Mouse (Mus musculus) heart, postnatal 0 days (tissue): Measurements from ENCODE around the gene Eif2ak3. TPM values are rescaled to one million over a fixed set of nuclear protein-coding genes. Genes with fewer than 3 reads are reported as not detected.
"Not testable (repeated sequence)": the region's sequence is repeated elsewhere in the genome, so short reads cannot be mapped to it uniquely, and the experiment has no call there.

Source experiments
- ATAC-seq: fragments of 200-750 bp; cut with Nextera tagmentation; 2 replicates; pipeline ENCODE4 v1.8.0; 2017; ENCODE audit warnings: low read depth, moderate number of reproducible peaks, moderate library complexity; ENCODE audit not compliant: insufficient read depth
- DNase-seq: peaks from one replicate; pipeline ENCODE4 v3.0.0-alpha.2; 2016; ENCODE audit warnings: low spot score
- H3K27ac ChIP-seq: fragments of 300-500 bp; sonication (generic); 2 replicates; pipeline ENCODE4 v1.5.1; 2014; ENCODE audit warnings: low read depth, mild to moderate bottlenecking
- H3K27me3 ChIP-seq: fragments of 300-500 bp; sonication (generic); 2 replicates; pipeline ENCODE4 v1.6.1; 2014; ENCODE audit warnings: low read length, mixed read lengths; ENCODE audit not compliant: control insufficient read depth, insufficient read depth
- H3K36me3 ChIP-seq: fragments of 300-500 bp; sonication (generic); replicated peaks from 2 replicates; pipeline ENCODE4 v1.6.1; 2014; ENCODE audit warnings: low read length, mixed read lengths; ENCODE audit not compliant: control insufficient read depth, insufficient read depth
- H3K4me1 ChIP-seq: fragments of 300-500 bp; sonication (generic); 2 replicates; pipeline ENCODE4 v1.6.1; 2014; ENCODE audit warnings: antibody characterized with exemption; ENCODE audit not compliant: control insufficient read depth, insufficient read depth
- H3K4me2 ChIP-seq: fragments of 300-500 bp; sonication (generic); 2 replicates; pipeline ENCODE4 v1.6.1; 2014; ENCODE audit warnings: low read depth, mild to moderate bottlenecking, low read length, moderate library complexity
- H3K4me3 ChIP-seq: fragments of 300-500 bp; sonication (generic); 2 replicates; pipeline ENCODE4 v1.5.1; 2014; ENCODE audit warnings: low read depth, low read length
- H3K9ac ChIP-seq: fragments of 300-500 bp; sonication (generic); replicated peaks from 2 replicates; pipeline ENCODE4 v1.6.1; 2014; ENCODE audit warnings: low read depth, low read length, mixed read lengths
- H3K9me3 ChIP-seq: fragments of 300-500 bp; sonication (generic); replicated peaks from 2 replicates; pipeline ENCODE4 v1.6.1; 2016; ENCODE audit warnings: low read length; ENCODE audit not compliant: control insufficient read depth
- CTCF ChIP-seq: IDR thresholded peaks from 2 replicates; pipeline ENCODE4 v1.5.1; 2016; ENCODE audit warnings: antibody characterized with exemption, control low read depth, low read depth
- EP300 ChIP-seq: IDR thresholded peaks from 2 replicates; pipeline ENCODE4 v1.6.1; 2016; ENCODE audit warnings: antibody characterized with exemption, low read depth
- WGBS: fragments of 180-500 bp; shearing (Covaris S2); extraction: QIAGEN DNeasy Blood & Tissue Kit; methylation state at CpG from one replicate; pipeline ENCODE4 v1.1.7; 2014; 5-methylcytosine and 5-hydroxymethylcytosine counted together
- polyA plus RNA-seq: library from polyadenylated mRNA; unstranded; fragments of >200 nt; fragmentation: Nextera tagmentation; extraction: Ambion mirVana; gene quantifications from 2 replicates; pipeline ENCODE4 v1.2.1, GENCODE M21; 2015
- total RNA-seq: library from RNA; depleted of rRNA; stranded (reverse); fragments of >200 nt; gene quantifications from 2 replicates; pipeline ENCODE4 v1.2.3, GENCODE M21; 2014; ENCODE audit warnings: low replicate concordance

Gene Eif2ak3
- total and polyA plus RNA-seq, 2 experiments from 2014 or later = 3.6 to 16.6 TPM

GRCm38 (mm10) chr6:70813921-70814628, 30.2 kb upstream of the Eif2ak3 start:
- no peak for ATAC-seq
- 76% methylated on average over 18 of the region's 18 CpGs for whole genome bisulfite sequencing

GRCm38 (mm10) chr6:70814629-70814950, 29.7 kb upstream of the Eif2ak3 start:
- no peak for ATAC-seq
- Histone ChIP-seq H3K4me1 (peaks cover 10% of the 10 kb centered on the region; the same call in 1 of the 2 replicates), H3K4me3 (no peak overlapping the region), H3K27me3 (no peaks in the 10 kb centered on the region), H3K27ac (no peak overlapping the region), H3K9me3 (no peaks in the 10 kb centered on the region), H3K36me3 (no peaks in the 10 kb centered on the region), H3K9ac (no peak overlapping the region), H3K4me2 (no peak overlapping the region)
- DNase-seq = no peak
- no peak for TF ChIP-seq CTCF
- TF ChIP-seq EP300 = no peak
- WGBS = 81% methylated on average over 4 of the region's 4 CpGs

More at GRCm38 (mm10) chr6:70813921-70814628, 30.2 kb upstream of the Eif2ak3 start:
- no peaks in the 10 kb centered on the region for H3K27me3 ChIP-seq
- no peak overlapping the region for H3K27ac ChIP-seq
- no peaks in the 10 kb centered on the region for H3K36me3 ChIP-seq
- H3K4me3 ChIP-seq = no peak overlapping the region
- H3K9me3 ChIP-seq = no peaks in the 10 kb centered on the region
- no peak for DNase-seq
- TF ChIP-seq EP300 = no peak
- no peak for TF ChIP-seq CTCF
- H3K4me2 ChIP-seq = no peak overlapping the region
- H3K9ac ChIP-seq = no peak overlapping the region
- H3K4me1 ChIP-seq = peaks cover 10% of the 10 kb centered on the region; the same call in 1 of the 2 replicates

DNA sequence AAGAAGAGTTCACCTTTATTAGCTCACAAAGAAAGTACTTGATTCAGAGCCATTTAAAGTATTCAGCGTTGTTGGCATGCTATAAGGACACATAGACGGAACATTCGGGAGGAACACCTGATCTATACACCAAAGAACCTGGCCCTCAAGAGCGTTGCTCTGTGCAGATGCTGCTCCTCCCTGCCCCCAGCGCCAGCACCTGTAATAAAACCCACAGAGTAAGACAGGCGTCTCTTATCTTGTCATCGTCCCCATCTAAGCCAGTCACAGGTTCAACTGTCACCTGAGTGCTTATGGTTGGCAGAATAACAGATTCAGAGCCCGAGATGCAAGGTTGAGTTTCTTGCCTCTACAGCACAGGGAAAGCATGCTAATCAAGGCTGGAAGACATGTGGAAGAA, 28.8 kb upstream of the Eif2ak3 start:
- no peak for TF ChIP-seq CTCF
- TF ChIP-seq EP300 = no peak
- Histone ChIP-seq H3K36me3 (no peaks in the 10 kb centered on the region), H3K27me3 (no peaks in the 10 kb centered on the region), H3K9me3 (no peaks in the 10 kb centered on the region), H3K4me3 (no peak overlapping the region), H3K27ac (no peak overlapping the region), H3K4me1 (peaks cover 10% of the 10 kb centered on the region; the same call in 1 of the 2 replicates), H3K9ac (no peak overlapping the region), H3K4me2 (no peak overlapping the region)
- ATAC-seq (no peak), DNase-seq (no peak)
- WGBS = 75% methylated on average over 8 of the region's 8 CpGs

GRCm38 (mm10) chr6:70821566-70821965, 22.7 kb upstream of the Eif2ak3 start:
- Histone ChIP-seq H3K27ac (peak overlapping the region; percentile 67), H3K4me2 (no peak overlapping the region), H3K27me3 (no peaks in the 10 kb centered on the region), H3K9ac (no peak overlapping the region), H3K36me3 (no peaks in the 10 kb centered on the region), H3K4me3 (no peak overlapping the region), H3K9me3 (no peaks in the 10 kb centered on the region), H3K4me1 (peaks cover 13% of the 10 kb centered on the region)
- 61% methylated on average over 2 of the region's 2 CpGs for WGBS
- DNase-seq = peak; percentile 41
- TF ChIP-seq CTCF (no peak), EP300 (0 out of 2 replicates have a peak, but pooled peaks have one; percentile 6)
- peak; percentile 49 for ATAC-seq

- DNase-seq (peak; percentile 51), ATAC-seq (no peak)
- Histone ChIP-seq H3K9ac (no peak overlapping the region), H3K4me2 (no peak overlapping the region), H3K9me3 (no peaks in the 10 kb centered on the region), H3K27me3 (no peaks in the 10 kb centered on the region), H3K27ac (peak overlapping the region; percentile 67), H3K4me3 (no peak overlapping the region), H3K36me3 (no peaks in the 10 kb centered on the region), H3K4me1 (peaks cover 13% of the 10 kb centered on the region)
- TF ChIP-seq CTCF (no peak), EP300 (0 out of 2 replicates have a peak, but pooled peaks have one; percentile 10)
- WGBS = 28% methylated on average over 5 of the region's 5 CpGs
Observed at GRCm38 (mm10) chr6:70822386-70822910, 21.9 kb upstream of the Eif2ak3 start.

- H3K27ac ChIP-seq = peak overlapping the region; percentile 67; the same call in 1 of the 2 replicates
- H3K4me1 ChIP-seq = peaks cover 13% of the 10 kb centered on the region
Observed at GRCm38 (mm10) chr6:70823277-70823676, 21.0 kb upstream of the Eif2ak3 start.

More at GRCm38 (mm10) chr6:70823277-70823676, 21.0 kb upstream of the Eif2ak3 start:
- WGBS = 73% methylated on average over 4 of the region's 4 CpGs
- not testable (repeated sequence) for H3K9ac ChIP-seq, H3K9me3 ChIP-seq, H3K4me2 ChIP-seq, DNase-seq, H3K4me3 ChIP-seq, H3K27me3 ChIP-seq, H3K36me3 ChIP-seq, ATAC-seq
